Mouse (Mus musculus) central nervous system, embryonic 11.5 days (tissue): Measurements from ENCODE around the gene Dqx1. TPM values are rescaled to one million over a fixed set of nuclear protein-coding genes. Genes with fewer than 3 reads are reported as not detected.

Experiments used
- polyA plus RNA-seq: library from polyadenylated mRNA; depleted of rRNA; stranded (reverse); fragments of >200 nt; gene quantifications from 2 replicates; pipeline ENCODE4 v1.2.3, GENCODE M21; 2012; rRNA removed

Gene Dqx1
- polyA plus RNA-seq: 2.0 and 3.3 TPM in 2 replicates

DNA sequence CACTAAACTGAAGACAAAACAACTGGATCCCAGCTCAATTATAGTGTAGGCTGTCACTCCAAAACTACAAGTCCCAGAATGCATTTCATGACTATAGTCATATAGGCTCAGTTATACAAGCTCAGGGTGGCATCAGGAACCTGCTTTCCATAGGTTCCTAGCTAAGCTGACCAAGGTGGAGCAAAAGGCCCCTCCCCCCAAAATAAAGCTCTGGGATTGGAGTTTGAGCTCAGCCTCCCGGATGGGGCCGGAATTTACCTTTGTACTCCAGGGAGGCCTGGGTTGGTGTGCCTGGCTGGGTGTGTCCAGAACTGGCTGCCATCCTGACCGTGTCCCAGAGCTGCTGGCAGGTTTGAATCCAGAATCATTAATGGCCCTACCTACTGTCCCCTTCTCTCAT, at the start of gene Dqx1:
Gene Dqx1 (plus strand): TSS at position 55 of the 400 bp plus-strand sequence.

GRCm38 (mm10) chr6:83033249-83034185, 24.1 kb upstream of the Dqx1 start, which contains the start of the genes Dok1 and Loxl3:
Dok1 (minus strand) TSS chr6:83033471.
Loxl3 (plus strand) TSS chr6:83034173.

GRCm38 (mm10) chr6:83054074-83054851, 3.4 kb upstream of the Dqx1 start, which contains the start of gene Aup1:
Aup1 (plus strand) TSS chr6:83054521.

DNA sequence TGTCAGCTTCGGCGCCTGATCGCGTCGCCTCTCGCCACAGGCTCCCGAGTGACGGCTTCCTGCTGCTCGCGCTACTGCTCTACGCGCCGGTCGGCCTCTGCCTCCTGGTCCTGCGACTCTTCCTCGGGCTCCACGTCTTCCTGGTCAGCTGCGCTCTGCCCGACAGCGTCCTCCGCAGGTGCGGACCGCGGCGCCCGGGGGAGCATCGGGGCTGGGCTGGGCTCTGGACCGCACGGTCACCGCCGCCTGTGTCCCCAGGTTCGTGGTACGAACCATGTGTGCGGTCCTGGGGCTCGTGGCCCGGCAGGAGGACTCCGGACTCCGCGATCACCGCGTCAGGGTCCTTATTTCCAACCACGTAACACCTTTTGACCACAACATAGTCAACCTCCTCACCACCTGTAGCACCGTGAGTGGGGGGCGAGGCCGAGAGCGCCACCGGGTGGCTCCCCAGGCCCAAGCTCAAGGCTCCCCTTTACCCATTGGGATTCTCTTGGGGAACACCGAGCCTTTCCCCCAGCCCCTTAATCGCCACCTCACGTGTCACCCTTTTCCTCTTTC, 2.7 kb upstream of the Dqx1 start, which contains the start of gene Htra2:
Gene Htra2 (minus strand): TSS at position 403 of the 561 bp plus-strand sequence.

DNA sequence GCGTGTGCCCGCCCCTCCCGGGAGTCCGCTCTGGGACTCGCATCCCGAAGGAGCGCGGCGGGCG, 12.4 kb downstream of the Dqx1 start, which contains the start of gene Tlx2:
Gene Tlx2 (minus strand): TSS at position 47 of the 64 bp plus-strand sequence.

DNA sequence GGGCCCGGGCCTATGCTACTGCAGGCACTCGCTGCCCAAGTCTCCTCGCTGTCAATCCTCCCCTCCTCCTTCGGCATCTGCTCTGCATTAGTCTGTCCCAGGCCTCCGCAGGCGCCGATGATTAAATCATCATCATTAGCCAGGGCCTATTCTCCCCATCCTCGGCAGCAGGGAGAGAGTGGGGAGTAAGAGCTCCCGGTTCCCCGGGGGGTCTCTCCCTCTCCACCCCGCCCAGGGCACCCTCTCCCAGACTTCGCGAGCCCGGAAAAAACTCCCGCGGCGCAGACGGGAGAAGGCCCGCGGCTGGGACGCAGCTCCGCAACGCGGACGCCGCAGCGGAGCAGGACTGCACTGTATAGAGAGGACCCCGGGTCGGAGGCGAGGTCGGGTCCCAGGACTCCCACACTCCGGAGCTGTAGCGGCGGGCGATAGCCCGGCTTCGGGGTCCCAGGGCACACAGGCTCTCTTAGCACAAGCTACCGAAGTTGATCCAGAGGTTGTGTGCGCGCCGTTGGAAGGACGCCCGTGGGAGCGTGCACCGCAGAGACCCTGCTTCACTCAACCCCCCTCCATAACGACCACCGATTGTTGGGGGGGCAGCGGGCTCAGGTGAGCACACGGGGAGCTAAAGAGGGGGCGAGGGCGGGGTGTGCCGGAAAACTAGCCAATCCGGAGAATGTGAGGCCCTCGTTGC, 20.1 kb downstream of the Dqx1 start, which contains the start of gene Pcgf1:
Gene Pcgf1 (plus strand): TSS at position 240 of the 694 bp plus-strand sequence.

DNA sequence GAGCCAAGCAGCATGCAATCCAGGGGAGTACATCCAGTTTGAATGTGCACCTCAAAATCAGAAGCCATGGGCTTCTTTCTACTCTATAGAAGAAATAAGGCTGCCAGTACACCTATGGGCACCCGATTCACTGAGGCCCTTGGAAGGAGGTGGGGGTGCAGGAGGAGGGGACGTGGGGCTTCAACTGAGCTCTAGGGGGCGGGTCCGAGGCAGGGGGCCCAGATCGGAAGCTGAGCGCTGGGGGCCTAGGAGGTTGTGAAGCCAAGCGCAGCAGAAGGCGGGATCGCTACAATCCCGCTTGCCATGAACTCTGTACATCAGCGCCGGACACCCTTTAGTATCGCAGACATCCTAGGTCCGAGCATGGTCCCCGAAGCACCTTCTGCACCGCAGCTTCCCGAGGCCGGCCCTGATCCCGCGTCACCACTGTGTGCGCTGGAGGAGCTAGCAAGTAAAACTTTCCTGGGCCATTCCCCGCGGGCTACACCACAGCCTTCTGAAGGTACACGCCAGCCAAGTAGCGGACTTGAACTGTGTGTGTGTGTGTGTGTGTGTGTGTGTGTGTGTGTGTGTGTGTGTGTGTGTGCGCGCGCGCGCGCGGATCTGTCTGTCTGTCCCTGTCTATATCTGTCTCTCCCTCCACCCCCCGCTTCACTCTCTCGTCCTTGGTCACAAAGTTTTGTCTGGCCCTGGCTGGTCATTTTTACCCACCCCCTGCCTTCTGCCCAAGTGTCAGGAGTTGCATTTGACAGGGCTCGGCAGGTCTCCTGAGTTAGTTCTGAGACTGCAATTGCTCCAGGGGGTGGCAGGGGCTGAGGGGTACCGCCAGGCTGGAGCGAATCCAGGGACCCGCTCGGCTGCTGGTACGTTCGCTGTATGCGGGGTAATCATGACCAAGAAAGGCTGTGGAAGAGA, 28.7 kb downstream of the Dqx1 start, which contains the start of gene Lbx2:
Gene Lbx2 (plus strand): TSS at position 247 of the 915 bp plus-strand sequence.

DNA sequence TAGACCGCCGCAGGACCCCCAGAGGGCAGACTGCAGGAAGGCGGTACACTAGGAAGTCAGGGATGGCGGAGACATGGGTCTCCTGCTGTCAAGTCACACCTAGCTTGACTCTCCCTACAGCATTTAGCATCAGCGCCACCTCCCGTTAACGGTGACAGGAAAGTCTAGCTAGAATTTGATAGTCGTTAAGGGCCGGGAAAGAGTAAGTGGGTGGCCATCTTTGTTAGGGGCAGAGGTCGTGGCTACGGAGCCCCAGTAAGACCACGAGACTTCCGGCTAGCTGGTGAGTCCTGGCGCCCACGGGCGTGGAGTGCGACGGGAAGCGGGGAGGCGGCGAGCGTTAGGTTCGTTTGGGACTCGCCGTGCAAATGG, 43.7 kb downstream of the Dqx1 start, which contains the start of the genes Ccdc142 and Gm42688:
Gene Ccdc142 (plus strand): TSS at position 286 of the 372 bp plus-strand sequence.
Gene Gm42688 (plus strand): TSS at position 302 of the 372 bp plus-strand sequence.

GRCm38 (mm10) chr6:83108762-83109668, 51.4 kb downstream of the Dqx1 start, which contains the start of gene Mrpl53:
Mrpl53 (plus strand) TSS chr6:83109040.

GRCm38 (mm10) chr6:83115011-83115671, 57.5 kb downstream of the Dqx1 start, which contains the start of gene Mogs:
Mogs (plus strand) TSS chr6:83115496.

Other genes with a start within 250 kb of the Dqx1 start
- 4.6 and 5.0 TPM in 2 replicates for gene Sema4f, start 118.1 kb upstream of the Dqx1 start, polyA plus RNA-seq
- gene M1ap, start 110.9 kb upstream of the Dqx1 start, polyA plus RNA-seq: 0.31 and 1.7 TPM in 2 replicates
- 7.7 and 8.2 TPM in 2 replicates for gene Dok1, start 24.4 kb upstream of the Dqx1 start, polyA plus RNA-seq
- 10.1 and 15.8 TPM in 2 replicates for gene Loxl3, start 23.7 kb upstream of the Dqx1 start, polyA plus RNA-seq
- gene Aup1, start 3.3 kb upstream of the Dqx1 start, polyA plus RNA-seq: 209 and 289 TPM in 2 replicates
- 70.4 and 80.9 TPM in 2 replicates for gene Htra2, start 2.6 kb upstream of the Dqx1 start, polyA plus RNA-seq
- 4.1 and 7.5 TPM in 2 replicates for gene Tlx2, start 12.4 kb downstream of the Dqx1 start, polyA plus RNA-seq
- gene Pcgf1, start 20.0 kb downstream of the Dqx1 start, polyA plus RNA-seq: 42.4 and 49.1 TPM in 2 replicates
- 0.59 and 1.2 TPM in 2 replicates for gene Lbx2, start 28.5 kb downstream of the Dqx1 start, polyA plus RNA-seq
- 4.1 and 5.1 TPM in 2 replicates for gene Ccdc142, start 43.8 kb downstream of the Dqx1 start, polyA plus RNA-seq
- 4.2 and 4.9 TPM in 2 replicates for gene Gm42688, start 43.8 kb downstream of the Dqx1 start, polyA plus RNA-seq
- gene Mrpl53, start 51.2 kb downstream of the Dqx1 start, polyA plus RNA-seq: 111 and 115 TPM in 2 replicates
- 47.3 and 47.7 TPM in 2 replicates for gene Mogs, start 57.7 kb downstream of the Dqx1 start, polyA plus RNA-seq
- gene Wbp1, start 63.7 kb downstream of the Dqx1 start, polyA plus RNA-seq: 201 and 275 TPM in 2 replicates
- gene Ino80b, start 67.6 kb downstream of the Dqx1 start, polyA plus RNA-seq: 37.2 and 53.1 TPM in 2 replicates
- 72.3 and 77.8 TPM in 2 replicates for gene Rtkn, start 77.6 kb downstream of the Dqx1 start, polyA plus RNA-seq
- 13.5 and 17.0 TPM in 2 replicates for gene Wdr54, start 98.6 kb downstream of the Dqx1 start, polyA plus RNA-seq
- gene 1700003E16Rik, start 98.6 kb downstream of the Dqx1 start, polyA plus RNA-seq: 0.57 and 0.73 TPM in 2 replicates
- gene Dctn1, start 108.1 kb downstream of the Dqx1 start, polyA plus RNA-seq: 142 and 229 TPM in 2 replicates
- gene Slc4a5, start 162.0 kb downstream of the Dqx1 start, polyA plus RNA-seq: 1.4 and 1.6 TPM in 2 replicates